Mouse (Mus musculus) CH12.LX (cell line): Measurements from ENCODE around the gene Pdzph1. TPM values are rescaled to one million over a fixed set of nuclear protein-coding genes. Genes with fewer than 3 reads are reported as not detected.

Experiments used
- DNase-seq: peaks from one replicate; pipeline ENCODE4 v3.0.0-alpha.2; 2013; ENCODE audit errors: extremely low read depth
- H3K27ac ChIP-seq: 2 replicates; pipeline ENCODE4 v1.5.1; 2012; ENCODE audit warnings: low read depth, mild to moderate bottlenecking, control low read depth, moderate library complexity; ENCODE audit not compliant: insufficient read depth
- H3K27me3 ChIP-seq: replicated peaks from 2 replicates; pipeline ENCODE3; 2012; ENCODE audit warnings: inconsistent platforms
- H3K36me3 ChIP-seq, 2 experiments: replicated peaks in 1 of 2; 2 replicates each; pipeline versions ENCODE3 to v1.6.1; 2012; ENCODE audit warnings: inconsistent platforms in 1 of 2, low read length in 1 of 2, mild to moderate bottlenecking in 1 of 2, mixed read lengths in 1 of 2, moderate library complexity in 1 of 2; ENCODE audit not compliant: control insufficient read depth in 1 of 2, insufficient read depth in 1 of 2
- H3K4me1 ChIP-seq, 2 experiments: 2 replicates each; pipeline ENCODE4 v1.6.1; 2012; ENCODE audit warnings: inconsistent platforms in 1 of 2, moderate library complexity in 1 of 2; ENCODE audit not compliant: insufficient read depth in 2 of 2, control insufficient read depth in 1 of 2
- H3K4me2 ChIP-seq: 2 replicates; pipeline ENCODE4 v1.6.1; 2012; ENCODE audit warnings: low read depth, mild to moderate bottlenecking, control low read depth; ENCODE audit not compliant: poor library complexity, insufficient read depth, severe bottlenecking
- H3K4me3 ChIP-seq, 3 experiments: fragments of 150-350 bp in 1 of 3; sonication (generic) in 1 of 3; replicated peaks in 1 of 3; 2 replicates each; pipeline versions ENCODE3 to v1.5.1; 2011 to 2012; ENCODE audit warnings: low read depth in 2 of 3, low read length in 2 of 3, mild to moderate bottlenecking in 2 of 3, moderate library complexity in 2 of 3, control low read depth in 1 of 3, improper control_type of control experiment in 1 of 3, inconsistent platforms in 1 of 3, mixed read lengths in 1 of 3; ENCODE audit not compliant: poor library complexity in 1 of 3
- H3K79me2 ChIP-seq: replicated peaks from 2 replicates; pipeline ENCODE4 v1.6.1; 2012; ENCODE audit warnings: mild to moderate bottlenecking, moderate library complexity; ENCODE audit not compliant: control insufficient read depth, poor library complexity, insufficient read depth, severe bottlenecking; ENCODE audit errors: extremely low read depth
- H3K9ac ChIP-seq: 2 replicates; pipeline ENCODE4 v1.6.1; 2012; ENCODE audit warnings: low read depth, mild to moderate bottlenecking, control low read depth, moderate library complexity; ENCODE audit not compliant: insufficient read depth
- H3K9me3 ChIP-seq: replicated peaks from 2 replicates; pipeline ENCODE3; 2012; ENCODE audit warnings: low read length, inconsistent platforms, mixed read lengths
- CHD1 ChIP-seq: IDR thresholded peaks from 2 replicates; pipeline ENCODE4 v1.6.1; 2012; ENCODE audit warnings: low read depth, low read length, improper control_type of control experiment, inconsistent platforms
- CTCF ChIP-seq, 2 experiments: IDR thresholded peaks in 1 of 2; conservative IDR thresholded peaks in 1 of 2; 2 replicates each; pipeline ENCODE4 v1.5.1; 2011 to 2012; ENCODE audit warnings: low read depth in 2 of 2, low read length in 2 of 2, improper control_type of control experiment in 1 of 2, inconsistent platforms in 1 of 2, mild to moderate bottlenecking in 1 of 2, moderate library complexity in 1 of 2
- GABPA ChIP-seq: IDR thresholded peaks from 2 replicates; pipeline ENCODE4 v1.6.1; 2012; ENCODE audit warnings: low read depth, low read length, improper control_type of control experiment, inconsistent platforms; ENCODE audit not compliant: insufficient replicate concordance
- KAT2A ChIP-seq: IDR thresholded peaks from 2 replicates; pipeline ENCODE4 v1.6.1; 2012; ENCODE audit warnings: low read length, improper control_type of control experiment, inconsistent platforms; ENCODE audit not compliant: insufficient replicate concordance
- MAX ChIP-seq: IDR thresholded peaks from 2 replicates; pipeline ENCODE4 v1.6.1; 2011; ENCODE audit warnings: low read length, improper control_type of control experiment
- ZC3H11A ChIP-seq: IDR thresholded peaks from 2 replicates; pipeline ENCODE4 v1.6.1; 2012; ENCODE audit warnings: low read depth, mild to moderate bottlenecking, inconsistent platforms, low read length, improper control_type of control experiment
- dilution Hi-C: fragments of 300-500 bp; cut with MboI; formaldehyde crosslinking; loops from 2 replicates; pipeline ENCODE4 v1.14.3; 2020; ENCODE audit warnings: low sequenced_read_pairs; ENCODE audit not compliant: extremely low pct_unique_long_range_greater_than_20kb, extremely low pct_ligation_motif_present
- in situ Hi-C: fragments of 300-500 bp; cut with MboI; formaldehyde crosslinking; loops from 3 replicates; pipeline ENCODE4 v1.14.3; 2019; ENCODE audit warnings: low sequenced_read_pairs, low pct_ligation_motif_present, low pct_unique_long_range_greater_than_20kb, mixed read lengths
- polyA plus RNA-seq: library from polyadenylated mRNA; unstranded; fragments of >175 nt; gene quantifications from 2 replicates; pipeline ENCODE4 v1.2.1, GENCODE M21; 2012; ENCODE audit warnings: low read depth; ENCODE audit not compliant: insufficient read length
- total RNA-seq, 2 experiments: library from RNA; depleted of rRNA; stranded (reverse); fragments of 300-350 nt in 1 of 2; fragments of >200 nt in 1 of 2; gene quantifications; 2 replicates each; pipeline ENCODE4 v1.2.3; 2012 to 2014

Gene Pdzph1
- total and polyA plus RNA-seq, 3 experiments = not detected

GRCm38 (mm10) chr17:58938598-58938997 is 52.6 kb downstream of the Pdzph1 start:
- Histone ChIP-seq H3K79me2 (no peaks in the 10 kb centered on the region), H3K4me3 (no peak overlapping the region), H3K27ac (no peak overlapping the region), H3K4me1 (no peaks in the 10 kb centered on the region), H3K9me3 (peaks cover 43% of the 10 kb centered on the region), H3K4me2 (no peak overlapping the region), H3K36me3 (no peaks in the 10 kb centered on the region), H3K27me3 (no peaks in the 10 kb centered on the region), H3K9ac (no peak overlapping the region)
- no peak for DNase-seq
- no peak for TF ChIP-seq ZC3H11A
- no peak for TF ChIP-seq CTCF (conservative IDR thresholded peaks at IDR 0.05 in 1 of 2, IDR thresholded peaks at IDR 0.05 in 1 of 2; ENCODE audit: low read depth in 2 of 2, low read length in 2 of 2)
- in situ Hi-C loops (no loop called here), dilution Hi-C loops (no loop called here)

- H3K9me3 ChIP-seq = peaks cover 37% of the 10 kb centered on the region
- no peak overlapping the region for H3K4me2 ChIP-seq
- no peak for TF ChIP-seq GABPA
- TF ChIP-seq CHD1 = no peak
- TF ChIP-seq, all 38 proteins: peak for 0
- H3K4me1 ChIP-seq = no peaks in the 10 kb centered on the region
- dilution Hi-C loops = no loop called here
- no peak for DNase-seq
- H3K27me3 ChIP-seq = no peaks in the 10 kb centered on the region
- H3K4me3 ChIP-seq = no peak overlapping the region
- no peak overlapping the region for H3K9ac ChIP-seq
- in situ Hi-C loops = no loop called here
- no peak overlapping the region for H3K27ac ChIP-seq
- no peaks in the 10 kb centered on the region for H3K79me2 ChIP-seq
- no peaks in the 10 kb centered on the region for H3K36me3 ChIP-seq
These were observed 53.6 kb downstream of the Pdzph1 start for GRCm38 (mm10) chr17:58937533-58937932.

- TF ChIP-seq KAT2A (no peak), MAX (no peak), CTCF (conservative IDR thresholded peaks at IDR 0.05 in 1 of 2, IDR thresholded peaks at IDR 0.05 in 1 of 2; ENCODE audit: low read depth in 2 of 2, low read length in 2 of 2) (no peak), ZC3H11A (no peak)
- Histone ChIP-seq H3K9me3 (peaks cover 24% of the 10 kb centered on the region), H3K27me3 (no peaks in the 10 kb centered on the region), H3K4me2 (no peak overlapping the region), H3K4me3 (no peak overlapping the region), H3K36me3 (no peaks in the 10 kb centered on the region), H3K9ac (no peak overlapping the region), H3K79me2 (no peaks in the 10 kb centered on the region), H3K4me1 (no peaks in the 10 kb centered on the region), H3K27ac (no peak overlapping the region)
- dilution Hi-C loops = no loop called here
- DNase-seq = no peak
- in situ Hi-C loops = no loop called here
These were observed 58.2 kb downstream of the Pdzph1 start for GRCm38 (mm10) chr17:58932983-58933280.
